Mouse (Mus musculus) midbrain, embryonic 15.5 days (tissue): ENCODE measurements around the gene Cdk14. TPM values are rescaled to one million over a fixed set of nuclear protein-coding genes. Genes with fewer than 3 reads are reported as not detected.
A peak's percentile ranks its signal among the peaks of the same experiment; 100 is the strongest.

Experiments used
- ATAC-seq: fragments of 200-750 bp; cut with Nextera tagmentation; replicated peaks from 2 replicates; pipeline ENCODE4 v1.8.0; 2017; ENCODE audit warnings: moderate TSS enrichment
- H3K27ac ChIP-seq: fragments of 300-500 bp; sonication (generic); 2 replicates; pipeline ENCODE4 v1.5.1; 2015; ENCODE audit warnings: mild to moderate bottlenecking, inconsistent platforms
- H3K27me3 ChIP-seq: fragments of 300-500 bp; sonication (generic); replicated peaks from 2 replicates; pipeline ENCODE4 v1.6.1; 2015; ENCODE audit warnings: inconsistent platforms
- H3K36me3 ChIP-seq: fragments of 300-500 bp; sonication (generic); replicated peaks from 2 replicates; pipeline ENCODE4 v1.6.1; 2015; ENCODE audit warnings: inconsistent platforms
- H3K4me1 ChIP-seq: fragments of 300-500 bp; sonication (generic); 2 replicates; pipeline ENCODE4 v1.6.1; 2015; ENCODE audit warnings: inconsistent platforms
- H3K4me2 ChIP-seq: fragments of 300-500 bp; sonication (generic); 2 replicates; pipeline ENCODE4 v1.6.1; 2015; ENCODE audit warnings: inconsistent platforms, mild to moderate bottlenecking, moderate library complexity
- H3K4me3 ChIP-seq: fragments of 300-500 bp; sonication (generic); 2 replicates; pipeline ENCODE4 v1.5.1; 2015; ENCODE audit warnings: mild to moderate bottlenecking, inconsistent platforms
- H3K9ac ChIP-seq: fragments of 300-500 bp; sonication (generic); 2 replicates; pipeline ENCODE4 v1.6.1; 2015; ENCODE audit warnings: mild to moderate bottlenecking, inconsistent platforms
- H3K9me3 ChIP-seq: fragments of 300-500 bp; sonication (generic); 2 replicates; pipeline ENCODE4 v1.6.1; 2016; ENCODE audit warnings: inconsistent platforms
- WGBS: fragments of 180-500 bp; shearing (Covaris S2); methylation state at CpG from one replicate; pipeline ENCODE4 v1.1.7; 2015; ENCODE audit warnings: mixed read lengths; 5-methylcytosine and 5-hydroxymethylcytosine counted together
- polyA plus RNA-seq: library from polyadenylated mRNA; unstranded; fragments of >200 nt; fragmentation: Nextera tagmentation; extraction: Ambion mirVana; gene quantifications from 2 replicates; pipeline ENCODE4 v1.2.1, GENCODE M21; 2015

Cdk14 gene
- polyA plus RNA-seq, 1 experiment from 2014 or later, result 40.9 TPM

DNA sequence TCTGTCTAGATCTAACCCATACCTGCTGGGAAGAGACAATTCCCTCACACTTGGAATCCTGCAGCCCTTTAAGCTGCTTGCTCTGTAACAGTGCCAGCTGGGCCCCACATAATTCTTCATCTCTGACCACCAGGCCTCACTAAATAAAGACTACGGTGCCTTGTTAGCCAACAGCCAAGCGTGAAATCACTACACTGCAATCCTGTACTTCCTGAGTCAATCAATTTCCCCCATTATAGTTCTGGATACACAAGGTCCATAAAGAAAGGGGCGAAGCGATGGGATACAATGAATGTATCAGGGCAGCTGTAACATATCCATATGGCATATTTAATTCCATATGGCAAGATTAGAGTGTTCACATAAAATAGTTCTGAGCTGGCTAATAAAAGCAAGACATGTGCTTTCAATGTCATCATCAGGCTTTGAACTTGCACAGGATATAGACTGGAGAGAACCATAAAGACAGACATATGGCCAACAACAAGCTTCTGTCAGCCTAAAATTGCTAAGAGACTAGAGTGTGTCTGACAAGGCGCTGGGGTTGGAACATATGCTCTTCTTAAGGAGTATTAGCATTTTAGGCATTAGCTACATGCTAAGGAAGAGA lies 562.0 kb downstream of the Cdk14 start:
- H3K27me3 ChIP-seq, result no peaks in the 10 kb centered on the region
- H3K4me2 ChIP-seq, result no peak overlapping the region
- no peak for ATAC-seq
- no peak overlapping the region for H3K4me3 ChIP-seq
- H3K9me3 ChIP-seq, result no peaks in the 10 kb centered on the region
- no peak overlapping the region for H3K9ac ChIP-seq
- peaks cover 17% of the 10 kb centered on the region for H3K4me1 ChIP-seq
- no peaks in the 10 kb centered on the region for H3K36me3 ChIP-seq
- WGBS, result 25% methylated on average over 5 of the region's 5 CpGs
- no peak overlapping the region for H3K27ac ChIP-seq

- H3K9ac ChIP-seq, result no peak overlapping the region
- 91% methylated on average over 2 of the region's 2 CpGs for WGBS
- H3K36me3 ChIP-seq, result no peaks in the 10 kb centered on the region
- no peak for ATAC-seq
- H3K9me3 ChIP-seq, result no peaks in the 10 kb centered on the region
- H3K4me3 ChIP-seq, result no peak overlapping the region
- H3K4me1 ChIP-seq, result peaks cover 2% of the 10 kb centered on the region; the same call in 1 of the 2 replicates
- no peak overlapping the region for H3K4me2 ChIP-seq
- H3K27me3 ChIP-seq, result no peaks in the 10 kb centered on the region
- no peak overlapping the region for H3K27ac ChIP-seq
Observed at GRCm38 (mm10) chr5:4853503-4853902, 566.6 kb downstream of the Cdk14 start.

GRCm38 (mm10) chr5:4852711-4853320 lies 567.3 kb downstream of the Cdk14 start:
- Histone ChIP-seq H3K9me3 (no peaks in the 10 kb centered on the region), H3K36me3 (no peaks in the 10 kb centered on the region), H3K4me1 (0 out of 2 replicates have a peak, but pooled peaks cover 2% of the 10 kb centered on the region), H3K4me3 (no peak overlapping the region), H3K4me2 (no peak overlapping the region), H3K9ac (no peak overlapping the region), H3K27me3 (no peaks in the 10 kb centered on the region), H3K27ac (no peak overlapping the region)
- ATAC-seq, result no peak
- 79% methylated on average over 6 of the region's 6 CpGs for WGBS

GRCm38 (mm10) chr5:4851934-4852710 lies 568.0 kb downstream of the Cdk14 start:
- H3K4me1 ChIP-seq, result 0 out of 2 replicates have a peak, but pooled peaks cover 2% of the 10 kb centered on the region
- no peaks in the 10 kb centered on the region for H3K9me3 ChIP-seq
- H3K27ac ChIP-seq, result 0 out of 2 replicates have a peak overlapping the region, but pooled peaks have one; percentile 41
- ATAC-seq, result 0 out of 2 replicates have a peak, but pooled peaks have one; percentile 6
- H3K36me3 ChIP-seq, result no peaks in the 10 kb centered on the region
- no peak overlapping the region for H3K9ac ChIP-seq
- no peak overlapping the region for H3K4me3 ChIP-seq
- WGBS, result 88% methylated on average over 9 of the region's 9 CpGs
- no peaks in the 10 kb centered on the region for H3K27me3 ChIP-seq
- H3K4me2 ChIP-seq, result no peak overlapping the region

GRCm38 (mm10) chr5:4851245-4851933 lies 568.7 kb downstream of the Cdk14 start:
- ATAC-seq, result peak; percentile 71
- 81% methylated on average over 4 of the region's 4 CpGs for WGBS

GRCm38 (mm10) chr5:4834819-4835480 lies 585.2 kb downstream of the Cdk14 start:
- H3K27me3 ChIP-seq, result no peaks in the 10 kb centered on the region
- no peaks in the 10 kb centered on the region for H3K36me3 ChIP-seq
- H3K4me3 ChIP-seq, result no peak overlapping the region
- peak; percentile 72 for ATAC-seq
- no peak overlapping the region for H3K9ac ChIP-seq
- H3K9me3 ChIP-seq, result no peaks in the 10 kb centered on the region
- H3K4me1 ChIP-seq, result peaks cover 19% of the 10 kb centered on the region
- no peak overlapping the region for H3K4me2 ChIP-seq
- WGBS, result 10% methylated on average over 13 of the region's 13 CpGs
- H3K27ac ChIP-seq, result peak overlapping the region; percentile 50

More at GRCm38 (mm10) chr5:4851245-4851933, 568.7 kb downstream of the Cdk14 start:
- Histone ChIP-seq H3K9me3 (no peaks in the 10 kb centered on the region), H3K4me3 (no peak overlapping the region), H3K4me1 (0 out of 2 replicates have a peak, but pooled peaks cover 2% of the 10 kb centered on the region), H3K27me3 (no peaks in the 10 kb centered on the region), H3K9ac (no peak overlapping the region), H3K27ac (0 out of 2 replicates have a peak overlapping the region, but pooled peaks have one; percentile 41), H3K4me2 (no peak overlapping the region), H3K36me3 (no peaks in the 10 kb centered on the region)

- H3K27ac ChIP-seq, result peak overlapping the region; percentile 56; the same call in 1 of the 2 replicates
- 15% methylated on average over 11 of the region's 11 CpGs for WGBS
- peak overlapping the region; percentile 22 for H3K4me2 ChIP-seq
- no peaks in the 10 kb centered on the region for H3K36me3 ChIP-seq
- H3K4me1 ChIP-seq, result peaks cover 19% of the 10 kb centered on the region
- H3K4me3 ChIP-seq, result no peak overlapping the region
- ATAC-seq, result peak; percentile 70
- no peaks in the 10 kb centered on the region for H3K9me3 ChIP-seq
- H3K27me3 ChIP-seq, result no peaks in the 10 kb centered on the region
- no peak overlapping the region for H3K9ac ChIP-seq
Observed at GRCm38 (mm10) chr5:4833940-4834339, 586.2 kb downstream of the Cdk14 start.

DNA sequence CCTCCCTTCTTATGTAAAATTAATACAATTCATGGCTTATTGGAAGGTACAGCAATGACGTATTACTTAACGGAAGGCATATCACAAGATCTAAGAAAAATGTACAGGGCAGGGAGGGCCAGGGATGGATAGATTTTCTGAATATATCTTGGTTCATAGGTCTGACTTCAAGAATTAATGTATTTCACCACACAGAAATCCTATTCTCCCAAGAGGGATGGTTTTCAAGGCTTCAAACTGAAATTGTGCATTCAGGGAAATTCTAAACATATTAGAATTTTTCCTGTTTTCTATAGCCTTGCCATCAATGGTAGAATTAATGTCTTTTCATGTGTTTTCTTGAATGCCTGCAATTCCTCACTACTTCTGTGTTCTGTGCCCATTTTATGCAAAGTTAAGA lies 593.2 kb downstream of the Cdk14 start:
- H3K4me1 ChIP-seq, result peaks cover 4% of the 10 kb centered on the region
- H3K9me3 ChIP-seq, result no peaks in the 10 kb centered on the region
- H3K27me3 ChIP-seq, result no peaks in the 10 kb centered on the region
- H3K9ac ChIP-seq, result no peak overlapping the region
- H3K4me3 ChIP-seq, result no peak overlapping the region
- H3K36me3 ChIP-seq, result no peaks in the 10 kb centered on the region
- ATAC-seq, result no peak
- 65% methylated on average over 2 of the region's 2 CpGs for WGBS
- no peak overlapping the region for H3K27ac ChIP-seq
- H3K4me2 ChIP-seq, result no peak overlapping the region

DNA sequence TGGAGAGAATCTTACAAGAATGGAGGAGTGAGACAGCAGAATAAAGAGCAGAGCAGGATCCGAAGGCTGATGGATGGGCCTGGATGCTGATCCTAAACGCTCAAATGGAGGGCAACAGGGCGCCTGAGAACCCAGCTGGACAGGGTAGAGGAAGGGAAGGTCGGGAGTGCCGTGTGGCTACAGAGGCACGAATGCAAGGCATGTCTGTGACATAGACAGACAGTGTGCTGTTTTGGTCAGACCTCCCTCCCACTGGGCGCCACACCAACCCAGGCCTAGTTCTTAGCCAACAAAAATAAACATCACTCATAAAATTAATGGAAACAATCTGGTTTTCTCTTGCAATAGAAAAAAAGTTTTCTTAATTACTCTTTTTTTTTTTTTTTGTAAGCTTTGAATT lies 594.2 kb downstream of the Cdk14 start:
- H3K36me3 ChIP-seq, result no peaks in the 10 kb centered on the region
- H3K9me3 ChIP-seq, result no peaks in the 10 kb centered on the region
- 76% methylated on average over 7 of the region's 7 CpGs for WGBS
- no peak overlapping the region for H3K27ac ChIP-seq
- H3K27me3 ChIP-seq, result no peaks in the 10 kb centered on the region
- no peak overlapping the region for H3K4me3 ChIP-seq
- no peak for ATAC-seq
- peaks cover 14% of the 10 kb centered on the region for H3K4me1 ChIP-seq
- H3K9ac ChIP-seq, result no peak overlapping the region
- no peak overlapping the region for H3K4me2 ChIP-seq

- Histone ChIP-seq H3K36me3 (no peaks in the 10 kb centered on the region), H3K4me2 (no peak overlapping the region), H3K4me1 (peaks cover 18% of the 10 kb centered on the region), H3K27ac (no peak overlapping the region), H3K9me3 (no peaks in the 10 kb centered on the region), H3K9ac (no peak overlapping the region), H3K4me3 (no peak overlapping the region), H3K27me3 (no peaks in the 10 kb centered on the region)
- WGBS, result 96% methylated on average over 4 of the region's 4 CpGs
- ATAC-seq, result no peak
Observed at GRCm38 (mm10) chr5:4825076-4825475, 595.0 kb downstream of the Cdk14 start.

- H3K4me3 ChIP-seq, result no peak overlapping the region
- H3K27me3 ChIP-seq, result no peaks in the 10 kb centered on the region
- no peak overlapping the region for H3K4me2 ChIP-seq
- no peaks in the 10 kb centered on the region for H3K9me3 ChIP-seq
- H3K4me1 ChIP-seq, result peaks cover 18% of the 10 kb centered on the region
- no peak overlapping the region for H3K27ac ChIP-seq
- ATAC-seq, result no peak; the same call in 1 of the 2 replicates
- 43% methylated on average over 1 of the region's 1 CpGs for WGBS
- H3K9ac ChIP-seq, result no peak overlapping the region
- H3K36me3 ChIP-seq, result no peaks in the 10 kb centered on the region
Observed at GRCm38 (mm10) chr5:4824171-4824570, 595.9 kb downstream of the Cdk14 start.
